Mouse (Mus musculus) heart, adult 2 months (tissue): Measurements from ENCODE around the gene Scfd2. TPM values are rescaled to one million over a fixed set of nuclear protein-coding genes. Genes with fewer than 3 reads are reported as not detected.

Source experiments
- DNase-seq, 2 experiments: peaks; one replicate each; pipeline ENCODE4 v3.0.0; 2021
- H3K27ac ChIP-seq: fragments of 200-600 bp; 2 replicates; pipeline ENCODE4 v1.8.1; 2022
- H3K27me3 ChIP-seq: fragments of 200-500 bp; 2 replicates; pipeline ENCODE4 v1.6.1; 2012; ENCODE audit warnings: mild to moderate bottlenecking, low read length, inconsistent platforms, mixed read lengths; ENCODE audit not compliant: control insufficient read depth, insufficient read depth
- H3K36me3 ChIP-seq: fragments of 200-500 bp; 2 replicates; pipeline ENCODE4 v1.6.1; 2012; ENCODE audit warnings: low read length, inconsistent platforms; ENCODE audit not compliant: control insufficient read depth, insufficient read depth
- H3K4me1 ChIP-seq: fragments of 200-500 bp; 2 replicates; pipeline ENCODE4 v1.6.1; 2011; ENCODE audit warnings: low read length; ENCODE audit not compliant: control insufficient read depth, insufficient read depth
- H3K4me3 ChIP-seq: fragments of 200-600 bp; 2 replicates; pipeline ENCODE4 v1.8.1; 2022
- H3K79me2 ChIP-seq: fragments of 200-500 bp; replicated peaks from 2 replicates; pipeline ENCODE4 v1.6.1; 2012; ENCODE audit warnings: mild to moderate bottlenecking, inconsistent platforms, low read length, moderate library complexity, mixed read lengths; ENCODE audit not compliant: control insufficient read depth, insufficient read depth
- H3K9ac ChIP-seq: fragments of 200-500 bp; 2 replicates; pipeline ENCODE4 v1.6.1; 2012; ENCODE audit warnings: low read depth, mild to moderate bottlenecking, control low read depth, inconsistent platforms, low read length, mixed read lengths
- CTCF ChIP-seq: fragments of 200-600 bp; IDR thresholded peaks from 2 replicates; pipeline ENCODE4 v1.8.1; 2022; ENCODE audit warnings: antibody characterized with exemption, mild to moderate bottlenecking, moderate library complexity
- EP300 ChIP-seq: fragments of 200-500 bp; IDR thresholded peaks from 2 replicates; pipeline ENCODE4 v1.6.1; 2011; ENCODE audit warnings: low read depth, low read length, control low read depth; ENCODE audit not compliant: insufficient read depth
- POLR2A ChIP-seq: fragments of 200-500 bp; IDR thresholded peaks from 2 replicates; pipeline ENCODE4 v1.6.1; 2011; ENCODE audit warnings: mild to moderate bottlenecking, low read depth, low read length, control low read depth; ENCODE audit not compliant: insufficient read depth
- WGBS: fragments of 180-500 bp; shearing (Covaris S2); methylation state at CpG from one replicate; pipeline ENCODE4 v1.1.7; 2018; 5-methylcytosine and 5-hydroxymethylcytosine counted together
- intact Hi-C: fragments of 180-260 bp; cut with DNase I; formaldehyde crosslinking; loops from one replicate; pipeline ENCODE4 v1.15.1; 2025
- polyA plus RNA-seq: library from polyadenylated mRNA; depleted of rRNA; stranded (reverse); fragments of >200 nt; gene quantifications from 2 replicates; pipeline ENCODE4 v1.2.3, GENCODE M21; 2012
- total RNA-seq, 2 experiments: library from RNA; stranded (reverse); gene quantifications; 2 replicates each; pipeline ENCODE4 v1.2.3; 2021

The Scfd2 gene
- total and polyA plus RNA-seq, 3 experiments, result 9.1 to 13.9 (median 11.9) TPM

DNA sequence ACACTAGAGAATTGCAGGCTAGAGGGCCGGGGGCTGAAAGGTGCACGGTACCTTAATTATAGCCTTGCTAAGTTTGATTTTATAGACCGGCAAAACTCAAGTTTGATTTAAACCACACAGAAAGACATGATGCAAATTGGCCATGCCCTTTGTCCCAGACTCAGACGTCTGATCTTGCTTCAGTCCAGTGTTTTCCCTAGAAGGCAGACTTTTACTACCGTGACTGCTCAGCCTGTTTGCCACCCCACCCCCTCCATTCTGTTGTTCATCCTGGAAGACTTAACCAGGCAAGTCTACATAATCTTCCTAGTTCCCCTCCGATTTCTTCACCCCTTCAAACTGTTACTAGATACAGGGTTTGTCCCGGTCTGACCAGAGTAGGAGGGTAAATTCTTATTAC lies 337.9 kb downstream of the Scfd2 start:
- TF ChIP-seq CTCF (no peak), EP300 (no peak), POLR2A (no peak)
- Histone ChIP-seq H3K79me2 (no peaks in the 10 kb centered on the region), H3K36me3 (peaks cover 10% of the 10 kb centered on the region), H3K9ac (no peak overlapping the region), H3K4me3 (no peak overlapping the region), H3K27me3 (no peaks in the 10 kb centered on the region), H3K27ac (no peak overlapping the region), H3K4me1 (peaks cover 14% of the 10 kb centered on the region)
- 78% methylated on average over 7 of the region's 7 CpGs for WGBS
- intact Hi-C loops, result loop anchor here (2.0 kb wide), 1 partner anchor 17 kb away; no protein-coding TSS in a partner anchor
- DNase-seq, result no peak

DNA sequence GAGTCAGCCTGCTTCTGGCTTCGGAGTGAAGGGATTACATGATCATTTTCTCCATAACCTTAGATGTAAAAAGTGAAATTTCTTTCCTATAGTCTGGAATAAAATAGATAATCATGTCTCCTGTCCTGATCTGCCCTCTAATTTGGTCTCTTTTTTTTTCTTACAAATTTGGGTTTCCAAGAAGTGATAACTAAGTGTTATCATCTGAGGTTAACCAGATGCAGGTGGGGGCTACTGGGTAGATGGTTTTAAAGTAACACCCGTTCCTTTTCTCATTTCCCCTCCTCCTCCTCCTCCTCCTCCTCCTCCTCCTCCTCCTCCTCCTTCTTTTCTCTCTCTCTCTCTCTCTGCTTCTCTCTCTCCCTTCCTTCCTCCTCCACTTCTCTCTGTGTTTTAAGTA lies 338.6 kb downstream of the Scfd2 start:
- no peak overlapping the region for H3K9ac ChIP-seq
- intact Hi-C loops, result no loop called here
- WGBS, result 74% methylated on average over 2 of the region's 2 CpGs
- H3K4me3 ChIP-seq, result no peak overlapping the region
- no peak for DNase-seq
- H3K27ac ChIP-seq, result no peak overlapping the region
- peaks cover 14% of the 10 kb centered on the region for H3K4me1 ChIP-seq
- no peaks in the 10 kb centered on the region for H3K27me3 ChIP-seq
- H3K79me2 ChIP-seq, result no peaks in the 10 kb centered on the region
- peaks cover 8% of the 10 kb centered on the region for H3K36me3 ChIP-seq
- no peak for TF ChIP-seq CTCF
- TF ChIP-seq EP300, result no peak
- no peak for TF ChIP-seq POLR2A

DNA sequence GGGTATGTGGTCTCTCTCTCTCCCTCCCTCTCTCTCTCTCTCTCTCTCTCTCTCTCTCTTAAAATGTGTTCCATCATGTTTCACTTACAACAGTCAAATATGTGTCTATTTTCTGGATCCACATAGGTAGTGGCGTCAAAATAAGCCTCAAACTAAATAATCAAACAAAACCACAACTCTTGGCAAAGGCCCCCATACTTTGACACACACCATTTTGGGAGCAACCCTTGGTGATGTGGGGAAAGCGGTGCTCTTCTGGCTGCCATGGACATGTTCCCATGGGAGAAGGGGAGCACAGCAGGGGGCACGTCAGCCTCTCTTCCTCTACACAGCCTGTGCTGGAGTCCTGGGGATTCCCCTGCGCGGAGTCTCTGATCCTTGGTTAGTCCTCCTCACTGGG lies 340.6 kb downstream of the Scfd2 start:
- Histone ChIP-seq H3K9ac (no peak overlapping the region), H3K27me3 (no peaks in the 10 kb centered on the region), H3K4me1 (peaks cover 12% of the 10 kb centered on the region), H3K36me3 (no peaks in the 10 kb centered on the region), H3K27ac (no peak overlapping the region), H3K79me2 (no peaks in the 10 kb centered on the region), H3K4me3 (no peak overlapping the region)
- TF ChIP-seq EP300, result no peak
- no peak for TF ChIP-seq POLR2A
- no peak for TF ChIP-seq CTCF
- no peak for DNase-seq
- intact Hi-C loops, result no loop called here
- 85% methylated on average over 5 of the region's 5 CpGs for WGBS

DNA sequence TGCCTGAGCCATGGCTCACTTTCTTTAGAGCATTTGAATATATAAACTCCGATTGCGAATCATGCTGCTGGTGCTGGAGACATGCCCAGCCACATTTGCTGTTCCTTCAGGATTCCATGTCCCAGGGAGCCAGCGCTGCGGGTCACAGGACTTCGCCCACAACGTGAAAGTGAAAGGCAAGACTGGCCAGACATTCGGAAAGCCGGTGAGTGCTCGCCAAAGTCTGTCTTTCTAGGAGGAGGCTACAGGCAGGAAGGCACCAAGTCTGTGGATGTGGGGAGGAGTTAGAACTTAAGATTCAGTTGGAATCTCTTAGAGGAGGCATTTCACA lies 341.4 kb downstream of the Scfd2 start:
- Histone ChIP-seq H3K27me3 (no peaks in the 10 kb centered on the region), H3K79me2 (no peaks in the 10 kb centered on the region), H3K4me1 (peaks cover 12% of the 10 kb centered on the region), H3K36me3 (no peaks in the 10 kb centered on the region), H3K9ac (peak overlapping the region; percentile 64), H3K27ac (peak overlapping the region; percentile 50), H3K4me3 (peak overlapping the region; percentile 19; the same call in 1 of the 2 replicates)
- 26% methylated on average over 9 of the region's 9 CpGs for WGBS
- DNase-seq, result peak; percentile 57 to 62
- intact Hi-C loops, result no loop called here
- TF ChIP-seq CTCF (no peak), POLR2A (no peak), EP300 (0 out of 2 replicates have a peak, but pooled peaks have one; percentile 25)

DNA sequence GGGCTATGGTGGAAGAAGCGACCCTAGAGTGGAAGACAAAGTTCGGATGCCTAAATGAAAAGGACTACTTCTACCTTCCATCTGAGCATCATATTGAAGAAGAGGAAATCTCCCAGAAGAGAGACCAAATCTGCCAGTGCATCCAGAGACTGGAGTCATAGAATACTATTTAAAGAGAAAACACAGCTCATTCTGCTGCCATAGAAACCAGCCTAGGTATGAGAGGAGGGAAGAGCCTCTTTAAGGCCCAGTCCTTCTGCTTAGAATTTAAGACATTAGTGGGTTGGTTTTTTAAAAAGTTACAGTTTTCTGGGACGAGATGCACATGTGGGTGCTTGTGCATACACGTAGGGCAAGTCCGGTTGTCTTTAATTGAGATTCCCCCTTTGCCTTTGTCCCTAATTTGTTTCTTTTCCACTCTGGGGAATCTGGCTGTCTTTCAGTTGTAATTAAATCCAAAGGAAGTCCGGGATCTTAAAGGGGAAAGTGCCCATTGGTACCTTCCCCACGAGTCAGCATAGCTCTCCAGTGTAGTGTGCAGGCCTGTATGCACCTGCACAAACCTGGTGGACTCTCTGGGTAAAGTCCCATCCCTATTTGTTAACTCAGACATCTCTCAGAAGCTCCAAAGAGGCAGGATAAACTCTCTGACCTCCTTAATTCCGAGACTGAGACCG lies 341.9 kb downstream of the Scfd2 start:
- DNase-seq, result no peak
- 53% methylated on average over 9 of the region's 9 CpGs for WGBS
- intact Hi-C loops, result no loop called here
- Histone ChIP-seq H3K4me3 (0 out of 2 replicates have a peak overlapping the region, but pooled peaks have one; percentile 19), H3K27me3 (no peaks in the 10 kb centered on the region), H3K79me2 (no peaks in the 10 kb centered on the region), H3K4me1 (peaks cover 11% of the 10 kb centered on the region), H3K9ac (peak overlapping the region; percentile 64), H3K27ac (peak overlapping the region; percentile 50), H3K36me3 (no peaks in the 10 kb centered on the region)
- TF ChIP-seq CTCF (no peak), POLR2A (no peak), EP300 (no peak)

DNA sequence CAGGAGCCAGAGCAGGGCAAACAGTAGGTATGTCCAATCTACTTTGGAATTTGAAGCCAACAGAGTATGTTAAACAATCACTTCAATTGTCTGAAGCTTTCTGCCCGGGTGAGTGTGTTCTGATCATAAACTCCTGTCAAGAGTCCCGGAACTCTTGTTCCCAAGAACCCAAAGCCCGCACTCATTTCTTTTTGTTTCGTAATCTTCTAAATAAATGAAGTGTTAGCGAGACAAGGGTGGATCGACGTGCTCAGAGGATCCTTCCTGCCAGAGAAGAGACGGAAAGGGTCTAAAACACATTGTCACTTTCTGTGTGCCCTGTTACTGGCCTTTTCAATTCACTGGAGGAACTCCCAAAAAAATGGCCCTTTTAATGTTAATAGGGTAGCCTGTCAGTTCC lies 342.7 kb downstream of the Scfd2 start:
- Histone ChIP-seq H3K27me3 (no peaks in the 10 kb centered on the region), H3K36me3 (no peaks in the 10 kb centered on the region), H3K27ac (no peak overlapping the region), H3K4me1 (peaks cover 8% of the 10 kb centered on the region; the same call in 1 of the 2 replicates), H3K9ac (no peak overlapping the region), H3K4me3 (no peak overlapping the region), H3K79me2 (no peaks in the 10 kb centered on the region)
- WGBS, result 92% methylated on average over 8 of the region's 8 CpGs
- intact Hi-C loops, result no loop called here
- TF ChIP-seq POLR2A, result no peak
- no peak for TF ChIP-seq EP300
- DNase-seq, result no peak
